Mouse (Mus musculus): Measurements from ENCODE around the gene Mmp11.

Mmp11 gene

DNA sequence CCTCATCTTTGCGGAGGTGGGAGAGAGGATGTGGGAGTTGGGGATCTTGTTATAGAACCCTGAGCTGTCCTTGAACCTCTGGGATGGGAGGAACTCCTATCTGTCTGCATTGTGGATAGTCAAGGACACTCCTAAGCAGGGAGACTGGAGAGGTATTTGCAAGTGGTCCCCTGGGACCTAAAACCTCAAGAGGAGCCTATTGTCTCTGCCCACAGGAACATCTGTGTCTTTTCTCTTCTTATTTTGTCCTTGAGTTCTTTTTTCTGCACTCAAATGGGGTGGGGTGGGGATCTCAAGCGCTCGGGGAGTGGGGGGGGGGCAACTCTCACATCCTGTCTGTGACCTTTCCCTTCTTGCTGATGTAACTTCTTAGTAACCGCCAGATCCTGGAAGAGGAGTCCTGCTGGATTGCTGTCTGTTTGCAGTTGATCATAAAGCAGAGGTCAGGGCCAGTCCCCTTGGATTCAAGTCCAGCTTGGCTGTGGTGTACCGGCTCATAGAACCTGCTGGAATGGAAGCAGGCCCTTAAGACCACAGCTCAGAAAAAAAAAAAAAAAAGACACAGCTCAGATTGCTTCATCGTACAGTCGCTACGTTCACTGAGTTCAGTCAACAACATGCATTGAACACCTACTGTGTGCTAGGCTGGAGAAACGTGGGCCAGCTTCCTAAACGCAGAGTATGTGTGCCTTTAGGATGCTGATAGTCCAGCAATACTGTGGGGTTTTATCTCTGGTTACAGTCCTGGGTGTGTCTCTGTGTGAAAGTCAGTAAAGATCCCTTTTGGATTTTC lies 1.8 kb upstream of the Mmp11 start:
- no peak for DNase-seq (ENCODE audit: low read depth)

DNA sequence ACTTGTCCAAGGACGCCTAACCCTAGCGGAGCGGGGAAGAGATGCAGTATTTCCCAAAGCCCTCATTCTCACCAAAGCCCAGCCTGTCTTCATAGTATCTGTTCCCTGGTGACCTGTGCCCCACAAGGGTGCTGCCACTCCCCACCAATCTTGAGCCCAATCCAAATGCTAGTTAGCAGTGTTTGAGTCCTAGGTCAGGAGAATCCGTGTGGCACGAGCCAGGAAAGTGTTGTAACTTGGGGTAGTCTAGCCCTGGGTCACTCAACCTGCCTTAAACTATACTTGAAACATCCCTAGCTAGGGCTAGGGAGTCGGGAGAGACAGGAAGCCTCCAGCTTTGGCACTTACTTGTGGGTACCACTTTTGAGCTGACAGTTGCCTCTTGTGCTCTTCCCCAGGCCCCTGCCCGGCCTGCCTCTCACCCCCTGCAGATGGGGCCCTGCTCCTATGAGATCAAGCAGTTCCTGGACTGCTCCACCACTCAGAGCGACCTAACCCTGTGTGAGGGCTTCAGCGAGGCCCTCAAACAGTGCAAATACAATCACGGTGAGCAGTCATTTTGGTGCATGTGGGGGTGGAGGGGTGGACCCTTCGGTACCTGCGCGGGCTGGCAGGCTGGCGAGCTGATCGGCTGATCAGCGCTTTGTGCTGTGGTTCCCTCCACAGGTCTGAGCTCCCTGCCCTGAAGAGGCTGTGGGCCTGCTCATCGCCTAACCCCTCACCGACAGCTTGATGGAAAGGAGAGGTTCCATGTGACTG lies 792 bp upstream of the Mmp11 start:
- no peak for DNase-seq (ENCODE audit: low read depth)

DNA sequence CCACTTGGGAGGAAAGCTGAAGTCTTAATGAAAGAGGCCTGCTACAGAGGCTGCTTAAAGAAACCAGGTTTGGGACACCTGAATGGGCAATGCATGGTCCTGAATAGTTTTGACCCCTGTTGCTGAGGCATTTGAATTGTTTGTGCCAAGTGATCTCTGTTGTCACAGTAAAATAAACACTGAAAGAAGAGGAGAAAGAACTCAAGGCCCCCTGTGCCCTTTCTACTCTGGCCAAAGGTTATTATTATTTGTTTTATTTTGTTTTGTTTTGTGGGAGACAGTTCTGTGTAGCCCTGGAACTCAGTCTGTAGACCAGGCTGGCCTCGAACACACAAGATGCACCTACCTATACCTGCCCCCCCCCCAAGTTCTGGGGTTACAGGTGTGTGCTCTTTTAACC lies 1.3 kb downstream of the Mmp11 start:
- no peak for DNase-seq (ENCODE audit: low read depth)

DNA sequence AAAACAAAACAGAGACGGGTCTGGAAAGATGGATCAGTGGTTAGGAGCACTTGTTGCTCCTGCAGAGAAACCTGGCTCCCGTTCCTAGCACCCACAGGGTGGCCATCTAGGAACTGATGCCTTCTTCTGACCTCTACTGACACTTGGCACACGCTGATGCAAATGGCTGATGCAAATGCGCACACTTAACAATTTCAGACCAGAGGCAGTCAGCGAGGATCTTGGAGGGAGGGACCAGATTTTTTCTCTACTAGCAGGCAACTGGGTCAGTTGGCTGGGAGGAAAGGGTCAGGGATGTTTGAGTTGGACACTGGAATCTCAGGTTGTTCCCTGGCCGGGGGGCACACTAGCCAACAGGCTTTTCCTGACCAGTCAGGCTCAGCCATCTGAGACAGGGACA lies 3.4 kb downstream of the Mmp11 start, which contains the start of gene Chchd10:
Gene Chchd10, plus strand, starts transcription at position 240 of the 400 bp plus-strand sequence.
- no peak for DNase-seq (ENCODE audit: low read depth)

DNA sequence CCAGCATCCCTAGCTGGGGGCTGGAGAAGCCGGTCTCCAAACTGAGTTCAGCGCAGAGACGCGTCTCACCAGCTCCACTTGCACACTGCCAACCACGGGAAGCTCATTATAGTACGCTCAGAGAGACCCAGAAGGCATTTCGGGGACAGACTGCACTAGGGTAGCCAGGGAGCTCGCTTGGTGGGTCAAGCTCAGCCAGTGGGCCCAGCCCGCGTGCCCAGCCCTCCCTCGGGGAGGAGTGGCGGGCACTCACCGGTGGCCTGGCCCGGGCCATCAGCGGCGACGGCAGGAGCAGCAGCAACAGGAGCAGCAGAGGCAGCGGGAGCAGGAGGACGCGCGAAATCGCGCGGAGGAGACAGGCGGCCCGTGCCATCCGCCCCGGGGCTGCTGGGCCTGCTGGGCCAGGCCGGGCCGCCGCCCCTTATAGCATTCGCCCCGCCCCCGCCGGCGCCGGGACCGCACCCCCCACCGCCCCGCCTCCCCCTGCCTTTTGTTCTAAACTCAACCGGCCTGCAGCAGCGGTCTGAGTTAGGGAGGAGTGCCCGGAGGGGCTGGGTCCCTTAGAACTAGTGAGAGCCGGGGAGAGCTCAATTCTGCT lies 4.1 kb downstream of the Mmp11 start:
- no peak for DNase-seq (ENCODE audit: low read depth)

DNA sequence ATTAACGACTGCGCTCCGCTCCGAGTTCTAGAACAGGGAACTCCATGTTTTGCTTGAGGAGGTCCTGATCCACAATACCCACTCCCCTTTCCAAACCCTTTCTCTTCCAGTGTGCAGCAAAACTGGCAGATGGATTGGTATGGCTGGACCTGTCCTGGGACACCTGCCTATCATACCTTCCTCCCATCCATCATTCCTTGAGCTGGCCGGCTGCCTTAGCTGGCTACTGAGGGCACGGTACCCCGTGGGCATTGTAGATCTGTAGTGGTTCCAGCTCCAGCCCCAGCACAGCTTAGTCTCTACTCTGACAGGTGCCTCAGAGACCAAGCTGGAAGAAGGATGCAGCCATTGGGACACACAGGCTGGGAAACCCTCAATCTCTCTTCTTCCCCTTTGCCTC lies 5.0 kb downstream of the Mmp11 start:
- DNase-seq (ENCODE audit: low read depth): no peak

DNA sequence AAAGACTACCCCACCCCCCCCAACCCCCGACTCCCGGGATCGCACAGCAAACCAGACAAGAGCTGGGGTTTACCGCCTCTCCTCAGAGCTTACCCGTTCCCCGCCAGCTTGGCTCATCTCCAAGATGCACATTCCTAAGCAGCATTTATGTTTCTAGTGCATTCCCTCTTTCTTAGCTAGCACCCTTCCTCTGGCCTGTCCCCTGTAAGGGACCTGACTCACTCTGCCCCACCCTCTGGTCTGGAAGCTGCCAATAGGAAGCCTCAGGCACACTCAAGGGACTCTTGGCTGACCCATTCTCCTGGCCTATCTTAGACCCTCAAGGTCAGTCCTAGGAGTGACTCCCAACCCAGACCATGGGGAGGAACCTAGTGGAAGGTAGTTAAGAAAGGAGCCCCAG lies 6.0 kb downstream of the Mmp11 start:
- DNase-seq (ENCODE audit: low read depth): no peak

DNA sequence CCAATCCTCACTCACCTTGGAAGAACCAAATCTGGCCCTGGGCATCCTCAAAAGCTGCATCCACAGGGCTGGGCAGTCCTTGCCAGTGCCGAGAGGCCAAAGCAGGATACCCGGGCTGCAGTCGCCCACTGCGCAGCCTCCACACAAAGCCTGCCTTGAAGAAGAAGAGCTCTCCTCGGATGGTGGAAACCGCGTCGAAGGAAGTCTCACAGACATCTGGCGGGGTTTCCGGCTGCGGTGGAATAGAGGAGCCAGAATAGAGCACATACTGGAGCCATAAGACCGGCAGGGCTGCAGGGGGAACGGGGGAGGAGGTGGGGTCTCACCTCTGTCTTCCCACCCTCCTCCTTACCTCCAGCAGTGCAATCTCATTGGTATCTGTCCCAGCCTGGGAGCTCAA lies 9.9 kb downstream of the Mmp11 start:
- no peak for DNase-seq (ENCODE audit: low read depth)

DNA sequence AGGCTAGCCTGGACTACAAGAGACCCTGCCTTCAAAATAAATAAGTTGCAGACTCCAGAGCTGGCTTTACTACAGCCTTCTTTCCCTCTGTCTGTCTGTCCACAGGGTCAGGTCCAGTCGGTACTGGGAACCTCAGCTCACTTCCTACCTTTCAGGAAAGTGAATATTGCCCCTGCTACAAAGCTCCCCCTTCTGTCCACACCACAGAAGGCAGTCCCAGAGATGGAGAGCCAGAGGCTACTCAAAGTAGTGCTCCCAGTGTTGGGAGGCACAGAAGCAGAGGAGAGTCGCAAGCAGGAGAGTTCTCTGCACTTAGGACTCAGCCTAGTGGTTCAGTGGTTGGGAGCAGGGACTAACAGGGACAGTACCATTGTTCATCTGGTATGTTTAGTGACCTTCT lies 12.0 kb downstream of the Mmp11 start:
- DNase-seq (ENCODE audit: low read depth): peak; percentile 28

DNA sequence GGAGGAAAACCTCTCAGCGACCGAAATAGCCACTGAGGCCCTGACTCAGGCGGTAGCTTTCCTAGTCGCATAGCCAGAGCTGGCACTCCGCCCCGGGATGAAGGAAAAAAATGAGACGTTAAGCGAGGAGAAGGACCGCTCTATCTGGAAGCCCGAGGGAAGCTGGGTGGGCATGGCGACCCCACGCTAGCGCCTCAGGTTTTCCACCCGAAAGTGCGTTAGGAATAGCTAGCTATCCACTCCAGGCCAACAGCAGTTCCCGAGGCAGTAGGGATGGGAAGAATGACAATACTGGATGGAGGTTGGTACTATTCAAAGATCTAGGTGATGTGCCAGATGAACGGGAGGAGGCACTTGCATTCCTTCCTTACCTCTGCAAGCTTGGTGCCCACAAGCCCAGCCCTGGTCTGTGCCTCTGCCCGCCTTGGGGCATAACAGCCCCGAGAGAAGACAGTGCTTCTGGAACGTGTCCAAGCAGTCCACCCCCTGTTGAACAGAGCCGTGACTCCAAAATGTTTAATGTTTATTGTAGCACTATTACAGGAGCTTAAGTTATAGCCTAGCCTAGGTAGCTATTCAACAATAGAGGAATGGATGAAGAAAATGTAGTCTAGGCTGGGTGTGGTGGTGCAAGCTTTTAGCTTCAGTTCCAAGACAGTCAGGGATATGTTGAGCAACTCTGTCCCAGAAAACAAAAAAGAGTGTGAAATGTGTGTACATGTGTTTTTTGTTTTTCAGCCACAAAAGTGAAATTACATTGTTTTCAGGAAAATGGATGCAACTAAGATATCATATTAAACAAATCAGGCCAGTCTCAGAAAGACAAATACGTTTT lies 14.4 kb downstream of the Mmp11 start:
- DNase-seq (ENCODE audit: low read depth): peak; percentile 36

DNA sequence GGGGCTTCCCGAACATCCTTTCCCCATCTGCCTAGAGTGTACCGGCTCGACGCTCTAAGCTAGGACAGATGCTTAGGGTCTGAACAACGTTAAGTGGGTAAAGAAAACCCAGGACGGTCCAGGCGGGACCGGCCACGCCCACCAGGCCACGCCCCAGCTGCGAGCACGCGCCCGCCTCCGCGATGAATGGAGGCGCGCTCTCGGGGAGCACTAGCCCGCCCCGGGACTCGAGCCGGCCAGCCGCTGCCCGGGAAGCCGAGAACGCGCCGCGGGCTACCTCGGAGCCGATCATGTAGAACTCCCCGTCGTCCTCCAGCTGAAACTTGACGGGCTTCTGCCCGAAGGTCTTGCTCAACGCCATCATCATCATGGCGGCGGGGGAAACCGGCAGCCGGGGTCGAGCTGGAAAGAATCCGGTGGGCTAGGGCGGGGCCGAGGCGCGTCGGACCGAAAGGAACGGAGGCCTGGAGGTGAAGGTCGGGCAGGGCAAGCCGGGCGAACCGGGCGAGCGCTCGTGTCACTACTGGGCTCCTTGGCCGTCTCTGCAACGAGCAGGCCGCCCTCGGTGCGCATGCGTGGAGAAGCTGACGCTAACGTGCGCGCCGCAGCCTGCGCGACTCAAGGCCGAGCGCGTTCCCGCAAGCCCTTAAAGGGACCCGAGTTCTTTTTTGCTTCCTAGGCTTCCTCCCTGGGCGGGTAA lies 15.1 kb downstream of the Mmp11 start, which contains the start of gene Smarcb1:
Gene Smarcb1, minus strand, starts transcription at position 592 of the 700 bp plus-strand sequence.
- DNase-seq (ENCODE audit: low read depth): peak; percentile 93

DNA sequence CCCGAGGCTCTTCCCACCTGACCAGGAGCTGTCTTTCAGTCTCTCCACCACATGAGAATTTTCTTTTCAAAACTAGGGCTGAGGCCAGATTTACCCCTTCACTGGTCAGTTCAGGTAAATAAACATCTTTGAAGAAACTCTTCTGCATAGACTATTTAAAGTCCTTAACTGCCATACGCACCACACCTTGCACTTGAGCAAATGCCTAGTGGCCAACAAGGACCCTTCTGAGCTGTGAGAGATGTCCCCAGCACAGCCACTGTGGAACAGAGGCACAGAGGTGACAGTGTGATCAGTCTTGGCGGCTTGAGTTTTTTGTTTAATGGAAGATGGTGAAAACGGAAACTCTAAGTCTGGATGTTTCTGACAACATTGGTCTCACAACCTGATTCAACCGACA lies 17.3 kb downstream of the Mmp11 start:
- no peak for DNase-seq (ENCODE audit: low read depth)

DNA sequence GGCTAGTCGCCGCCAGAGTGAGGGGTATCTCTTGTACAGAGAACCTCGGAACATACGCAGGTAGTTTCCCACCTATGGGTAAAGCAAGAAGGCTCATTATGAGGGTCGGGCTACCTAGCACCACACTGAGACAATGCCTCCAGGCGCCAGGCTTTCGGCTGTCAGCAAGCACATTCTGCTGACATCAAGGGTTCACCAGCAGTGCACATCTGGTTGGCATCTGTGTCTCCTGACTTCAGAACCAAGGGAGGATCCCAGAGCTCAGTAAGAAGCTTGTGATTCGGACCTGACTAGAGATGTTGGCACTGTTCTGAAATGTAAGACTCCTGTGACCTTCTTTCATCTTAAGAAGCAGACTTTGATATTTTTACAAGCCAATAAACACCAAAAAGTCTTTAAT lies 19.5 kb downstream of the Mmp11 start:
- no peak for DNase-seq (ENCODE audit: low read depth)

DNA sequence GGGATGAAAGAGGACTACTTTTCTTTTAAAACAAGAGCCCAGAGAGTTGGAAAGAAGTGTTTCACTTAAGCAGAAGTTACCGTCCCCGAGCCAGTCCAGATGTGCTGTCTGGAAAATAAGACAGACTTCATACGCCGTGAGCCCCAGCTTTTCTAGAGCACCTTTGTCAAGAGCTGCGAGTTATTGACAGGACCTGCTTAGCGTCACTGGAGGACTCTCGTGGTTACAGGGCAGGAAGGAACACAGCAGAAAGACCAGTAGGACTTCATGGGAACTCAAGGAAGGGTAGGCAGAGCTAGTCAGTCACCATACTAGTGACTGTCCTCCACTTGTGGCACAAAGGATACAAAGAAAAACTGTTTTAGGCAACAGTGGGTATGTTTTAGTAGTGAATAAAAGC lies 20.7 kb downstream of the Mmp11 start:
- DNase-seq (ENCODE audit: low read depth): no peak

DNA sequence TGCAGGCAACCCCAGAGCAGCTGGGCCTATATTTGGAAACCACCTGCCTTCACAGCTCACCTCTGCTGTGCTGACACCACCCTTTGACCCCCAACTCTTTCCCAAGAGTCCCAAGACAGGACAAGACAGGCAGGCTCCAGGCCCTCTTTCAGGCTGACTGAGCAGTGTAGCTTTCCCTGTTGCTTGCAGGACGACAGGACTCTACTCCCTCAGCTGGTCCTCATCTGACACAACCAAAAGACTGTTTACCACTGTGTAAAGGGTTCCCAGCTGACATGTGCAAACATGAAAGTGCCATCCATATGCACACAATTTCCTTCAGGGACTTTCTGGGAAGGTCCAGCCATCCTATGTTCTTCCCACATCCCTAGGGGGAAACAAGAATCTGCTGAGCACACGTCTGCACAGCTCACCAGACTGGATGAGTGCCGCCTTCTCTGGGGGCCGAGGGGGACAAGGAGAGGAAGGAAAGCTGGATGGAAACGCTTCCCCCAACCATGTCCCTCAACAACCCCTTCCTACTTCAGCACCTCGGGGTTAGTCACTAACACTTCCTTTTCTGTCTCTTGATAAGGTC lies 23.2 kb downstream of the Mmp11 start:
- no peak for DNase-seq (ENCODE audit: low read depth)

DNA sequence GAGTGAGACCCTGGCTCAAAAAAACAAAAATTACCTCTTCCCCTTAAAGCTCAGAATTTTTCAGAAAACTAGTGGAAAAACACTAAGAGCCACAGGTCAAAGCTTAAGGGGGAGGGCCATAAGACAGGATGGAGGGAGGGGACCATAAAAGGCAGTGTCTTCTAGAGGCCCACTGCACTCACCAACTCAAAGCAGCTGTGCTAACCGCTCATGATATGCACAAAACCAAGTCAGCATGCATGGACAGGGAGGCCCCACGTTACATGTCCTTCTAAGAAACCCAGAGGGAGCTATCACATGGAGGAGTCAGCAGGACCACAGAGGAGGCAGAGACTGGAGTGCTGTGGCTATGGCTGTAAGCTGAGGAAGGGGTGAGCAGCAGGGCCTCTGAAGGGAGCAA lies 25.6 kb downstream of the Mmp11 start:
- DNase-seq (ENCODE audit: low read depth): no peak

DNA sequence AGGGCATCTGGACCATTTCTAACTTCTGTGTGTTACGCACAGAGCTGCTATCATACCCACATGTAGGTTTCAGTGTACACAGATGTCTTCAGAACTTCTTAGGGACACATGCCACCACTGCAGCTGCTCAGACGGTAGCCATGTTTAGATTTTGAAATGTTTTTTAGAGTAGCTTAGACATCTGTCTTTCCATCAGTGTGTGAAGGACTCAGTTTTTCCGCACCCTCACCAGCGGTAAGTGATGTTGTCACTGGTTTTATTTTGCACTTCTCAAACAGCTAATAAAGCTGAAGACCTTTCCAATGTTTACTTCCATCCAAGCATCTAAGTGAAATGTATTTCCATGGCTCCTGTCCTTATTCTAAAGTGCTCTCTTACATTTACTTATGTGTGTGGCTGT lies 29.4 kb downstream of the Mmp11 start:
- no peak for DNase-seq (ENCODE audit: low read depth)

DNA sequence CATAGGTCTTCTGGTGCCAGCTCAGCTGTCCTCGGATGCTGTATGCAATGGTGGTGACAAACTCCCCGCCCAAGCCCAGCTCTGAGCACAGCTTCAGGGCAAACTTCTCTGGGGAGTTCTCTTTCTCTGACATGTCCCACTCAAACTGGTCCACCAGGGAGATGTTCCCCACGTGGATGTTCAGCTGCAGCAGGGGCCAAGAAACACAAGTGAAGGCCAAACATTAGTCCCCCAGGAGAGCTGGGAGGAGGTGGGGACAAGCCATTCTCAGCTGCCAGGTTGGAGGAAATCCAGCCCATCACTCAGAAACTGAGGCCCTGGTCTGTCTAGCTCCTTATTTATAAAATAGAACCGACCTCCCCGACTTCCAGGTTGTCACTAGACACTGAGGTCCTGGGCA lies 31.9 kb downstream of the Mmp11 start:
- DNase-seq (ENCODE audit: low read depth): no peak

DNA sequence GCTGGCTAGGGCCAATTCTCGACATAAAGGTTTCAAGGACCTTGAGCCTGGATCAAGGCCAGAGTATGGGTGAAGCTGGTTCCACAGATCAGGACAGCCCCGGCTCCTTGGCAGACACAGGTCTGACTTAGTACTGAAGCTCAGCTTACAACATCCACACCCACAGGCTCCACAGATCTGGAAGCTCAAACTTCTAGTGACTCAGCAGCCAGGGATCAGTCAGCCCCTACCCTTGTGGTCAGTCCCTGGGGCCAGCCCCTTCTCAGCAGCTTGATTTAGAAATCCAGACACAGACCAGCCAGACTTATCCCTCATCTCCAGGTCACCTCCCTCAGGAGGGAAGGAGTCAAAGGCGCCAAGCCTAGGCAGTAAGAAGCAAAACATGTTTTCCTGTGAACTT lies 37.5 kb downstream of the Mmp11 start:
- peak; percentile 46 for DNase-seq (ENCODE audit: low read depth)

DNA sequence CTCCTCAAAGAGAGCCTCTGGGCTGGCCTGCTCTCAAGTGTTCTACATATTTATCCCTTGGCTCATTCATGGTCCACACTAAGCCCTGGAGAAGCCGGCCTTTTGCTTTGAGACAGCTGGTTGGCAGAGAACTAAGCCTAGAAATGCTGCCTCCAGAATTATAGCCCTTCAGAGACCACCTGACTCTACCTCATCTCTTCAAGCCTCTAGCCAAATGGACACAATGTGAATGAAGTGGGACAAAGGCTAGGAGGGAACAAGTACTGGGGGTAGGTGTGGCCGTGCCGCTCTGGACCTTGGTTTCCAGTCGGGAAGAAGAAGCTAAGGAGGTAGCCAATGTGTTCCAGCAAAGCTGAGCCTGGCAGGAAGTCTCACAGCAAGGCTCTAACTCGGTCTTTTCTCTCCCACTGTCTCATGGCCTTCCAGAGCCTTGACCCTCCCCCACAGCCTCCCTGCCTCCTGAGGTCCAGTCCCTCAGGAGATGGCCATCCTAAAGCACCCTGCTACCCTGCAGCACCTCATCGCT lies 38.2 kb downstream of the Mmp11 start:
- DNase-seq (ENCODE audit: low read depth): no peak

DNA sequence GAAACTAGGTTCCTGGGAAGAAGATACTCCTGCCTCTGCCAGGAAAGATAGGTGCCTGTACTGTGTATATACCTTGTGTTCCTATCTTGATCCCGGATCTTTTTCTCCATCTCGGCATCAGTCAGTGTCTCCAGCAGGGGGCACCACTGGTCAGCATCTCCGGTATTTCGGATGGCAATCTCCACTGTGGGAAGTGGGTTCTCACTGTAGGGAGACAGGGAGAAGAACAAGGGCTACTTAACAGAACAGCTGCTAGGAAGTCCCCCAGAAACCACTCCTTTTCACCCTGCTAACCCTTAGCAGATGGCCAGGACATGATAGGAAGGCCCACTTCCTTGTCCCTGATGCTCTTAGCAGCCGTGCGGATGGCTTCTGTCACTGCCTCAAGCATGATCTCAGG lies 38.9 kb downstream of the Mmp11 start:
- DNase-seq (ENCODE audit: low read depth): no peak

All from 416B (cell line).